Mouse (Mus musculus) A20 (cell line): ENCODE data around the gene Asf1b.
"Not testable (repeated sequence)": the region's sequence is repeated elsewhere in the genome, so short reads cannot be mapped to it uniquely, and the experiment has no call there.

Experiments used
- DNase-seq: peaks from one replicate; pipeline ENCODE4 v3.0.0-alpha.2; 2011; ENCODE audit warnings: low read depth, low spot score

The Asf1b gene

DNA sequence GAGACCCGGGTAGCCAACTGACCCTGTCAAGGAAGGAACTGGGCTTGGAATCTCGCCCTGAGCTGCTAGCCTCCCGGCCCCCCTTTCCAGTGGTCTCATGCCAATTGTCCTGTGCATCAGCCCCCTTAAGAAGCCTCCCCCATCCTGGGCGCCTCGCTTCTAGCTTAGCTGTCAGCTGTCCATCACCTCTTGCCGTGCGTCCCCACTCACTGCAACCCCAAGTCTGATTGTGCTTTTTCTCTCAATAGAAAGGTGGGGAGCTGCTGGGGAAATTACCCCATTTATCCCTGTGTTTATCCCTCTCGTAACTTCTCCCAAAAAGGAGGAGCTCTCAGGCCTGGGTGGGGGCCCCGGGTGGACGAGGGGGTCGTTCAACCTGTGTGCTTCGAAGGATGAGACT lies 40.7 kb downstream of the Asf1b start:
- DNase-seq, result no peak

GRCm38 (mm10) chr8:83996567-83997505 lies 41.5 kb downstream of the Asf1b start:
- peak; percentile 91 for DNase-seq

DNA sequence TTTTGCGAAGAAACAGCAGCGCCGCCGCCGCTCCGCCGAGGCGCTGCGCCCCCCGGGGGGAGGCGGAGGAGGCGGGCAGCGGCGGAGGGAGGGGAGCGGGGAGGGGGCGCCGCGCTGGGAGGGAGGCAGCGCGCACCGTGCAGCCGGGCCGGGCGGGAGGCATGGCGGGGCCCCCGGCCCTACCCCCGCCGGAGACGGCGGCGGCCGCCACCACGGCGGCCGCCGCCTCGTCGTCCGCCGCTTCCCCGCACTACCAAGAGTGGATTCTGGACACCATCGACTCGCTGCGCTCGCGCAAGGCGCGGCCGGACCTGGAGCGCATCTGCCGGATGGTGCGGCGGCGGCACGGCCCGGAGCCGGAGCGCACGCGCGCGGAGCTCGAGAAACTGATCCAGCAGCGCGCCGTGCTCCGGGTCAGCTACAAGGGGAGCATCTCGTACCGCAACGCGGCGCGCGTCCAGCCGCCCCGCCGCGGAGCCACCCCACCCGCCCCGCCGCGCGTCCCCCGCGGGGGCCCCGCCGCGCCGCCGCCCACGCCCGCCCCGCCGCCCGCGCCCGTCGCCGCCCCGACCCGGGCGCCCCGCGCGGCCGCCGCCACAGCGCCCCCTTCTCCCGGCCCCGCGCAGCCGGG lies 42.3 kb downstream of the Asf1b start, which contains the start of gene Samd1:
TSS of gene Samd1 (plus strand) at position 162 of the 631 bp plus-strand sequence.
- peak; percentile 70 for DNase-seq

GRCm38 (mm10) chr8:83998231-83999056 lies 43.1 kb downstream of the Asf1b start:
- DNase-seq, result peak; percentile 91

DNA sequence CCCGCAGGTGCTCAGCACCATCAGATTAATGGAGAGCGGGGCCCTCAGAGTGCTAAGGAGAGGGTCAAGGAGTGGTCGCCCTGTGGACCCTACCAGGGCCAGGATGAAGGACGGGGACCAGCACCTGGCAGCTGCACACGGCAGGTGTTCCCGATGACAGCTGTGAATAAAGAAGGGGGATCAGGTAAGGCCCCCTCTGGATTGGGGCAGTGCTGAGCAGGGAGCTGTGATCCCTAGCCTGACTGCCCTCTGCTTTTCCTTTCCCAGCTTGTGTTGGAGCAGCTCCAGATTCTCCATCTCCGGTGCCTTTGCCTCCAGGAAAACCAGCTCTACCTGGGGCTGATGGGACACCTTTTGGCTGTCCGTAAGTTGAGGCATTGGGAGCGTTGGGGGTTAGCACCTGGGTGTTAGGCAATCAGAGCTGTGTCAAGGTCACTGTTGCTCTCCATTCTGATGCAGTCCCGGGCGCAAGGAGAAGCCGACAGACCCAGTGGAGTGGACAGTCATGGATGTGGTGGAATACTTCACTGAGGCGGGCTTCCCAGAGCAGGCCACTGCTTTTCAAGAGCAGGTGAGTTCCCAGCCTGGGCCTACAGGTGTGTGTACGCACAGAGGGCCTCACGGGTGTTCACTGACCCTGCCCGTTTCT lies 43.9 kb downstream of the Asf1b start:
- no peak for DNase-seq

GRCm38 (mm10) chr8:83999825-84000224 lies 44.5 kb downstream of the Asf1b start:
- no peak for DNase-seq

- DNase-seq, result no peak
These were observed 46.1 kb downstream of the Asf1b start, which contains the start of gene 1700067K01Rik for GRCm38 (mm10) chr8:84001281-84002000. TSS of gene 1700067K01Rik (plus strand) at chr8:84001502.

DNA sequence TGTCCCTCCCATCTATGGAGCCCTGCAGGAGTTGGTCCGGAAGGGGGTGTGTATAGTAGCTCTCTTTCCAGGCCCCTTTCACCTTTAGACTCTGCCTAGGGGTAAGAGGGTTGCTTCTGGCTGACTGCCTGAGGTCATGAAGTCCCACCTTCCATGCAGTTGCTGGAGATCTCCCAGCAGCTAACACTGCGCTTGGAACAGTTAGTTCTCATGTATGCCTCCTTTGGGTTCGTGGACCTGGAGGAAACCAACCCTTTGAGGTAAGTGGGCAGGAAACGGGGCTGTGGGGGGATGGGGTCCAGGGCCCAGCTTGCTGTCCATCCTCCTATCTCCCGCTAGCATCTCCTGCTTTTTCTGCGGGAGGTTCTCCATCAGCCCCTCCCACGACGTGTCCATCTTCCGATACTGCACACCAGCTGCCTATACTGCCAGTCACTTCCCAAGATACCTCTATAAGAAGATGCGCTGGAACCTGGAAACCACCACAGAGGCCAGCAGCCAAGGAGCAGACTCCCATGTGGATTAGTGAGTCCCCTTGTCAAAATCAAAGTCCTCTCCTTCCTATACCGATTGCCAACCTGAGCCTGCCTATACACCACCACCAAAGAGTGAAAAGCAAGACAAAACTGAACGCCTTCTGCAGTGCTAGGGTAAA lies 47.8 kb downstream of the Asf1b start:
- no peak for DNase-seq

GRCm38 (mm10) chr8:84003612-84004246 lies 48.4 kb downstream of the Asf1b start:
- DNase-seq, result no peak

- DNase-seq, result peak; percentile 97
These were observed 49.4 kb downstream of the Asf1b start for GRCm38 (mm10) chr8:84004533-84005201.

DNA sequence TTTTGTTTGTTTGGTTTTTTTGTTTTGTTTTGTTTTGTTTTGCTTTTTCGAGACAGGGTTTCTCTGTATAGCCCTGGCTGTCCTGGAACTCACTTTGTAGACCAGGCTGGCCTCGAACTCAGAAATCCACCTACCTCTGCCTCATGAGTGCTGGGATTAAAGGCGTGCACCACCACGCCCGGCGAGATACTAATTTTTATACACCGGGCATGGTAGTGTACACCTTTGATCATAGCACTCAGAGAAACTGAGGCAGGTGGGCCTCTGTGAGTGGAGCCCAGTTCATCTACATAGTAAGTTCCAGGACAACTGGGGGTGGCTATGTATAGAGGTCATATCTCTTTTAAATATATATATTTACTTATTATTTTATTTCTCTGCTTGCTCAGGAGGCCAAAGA lies 50.2 kb downstream of the Asf1b start:
- DNase-seq, result not testable (repeated sequence)

GRCm38 (mm10) chr8:84008362-84008761 lies 53.1 kb downstream of the Asf1b start:
- no peak for DNase-seq

GRCm38 (mm10) chr8:84009876-84010275 lies 54.6 kb downstream of the Asf1b start:
- DNase-seq, result peak; percentile 63

DNA sequence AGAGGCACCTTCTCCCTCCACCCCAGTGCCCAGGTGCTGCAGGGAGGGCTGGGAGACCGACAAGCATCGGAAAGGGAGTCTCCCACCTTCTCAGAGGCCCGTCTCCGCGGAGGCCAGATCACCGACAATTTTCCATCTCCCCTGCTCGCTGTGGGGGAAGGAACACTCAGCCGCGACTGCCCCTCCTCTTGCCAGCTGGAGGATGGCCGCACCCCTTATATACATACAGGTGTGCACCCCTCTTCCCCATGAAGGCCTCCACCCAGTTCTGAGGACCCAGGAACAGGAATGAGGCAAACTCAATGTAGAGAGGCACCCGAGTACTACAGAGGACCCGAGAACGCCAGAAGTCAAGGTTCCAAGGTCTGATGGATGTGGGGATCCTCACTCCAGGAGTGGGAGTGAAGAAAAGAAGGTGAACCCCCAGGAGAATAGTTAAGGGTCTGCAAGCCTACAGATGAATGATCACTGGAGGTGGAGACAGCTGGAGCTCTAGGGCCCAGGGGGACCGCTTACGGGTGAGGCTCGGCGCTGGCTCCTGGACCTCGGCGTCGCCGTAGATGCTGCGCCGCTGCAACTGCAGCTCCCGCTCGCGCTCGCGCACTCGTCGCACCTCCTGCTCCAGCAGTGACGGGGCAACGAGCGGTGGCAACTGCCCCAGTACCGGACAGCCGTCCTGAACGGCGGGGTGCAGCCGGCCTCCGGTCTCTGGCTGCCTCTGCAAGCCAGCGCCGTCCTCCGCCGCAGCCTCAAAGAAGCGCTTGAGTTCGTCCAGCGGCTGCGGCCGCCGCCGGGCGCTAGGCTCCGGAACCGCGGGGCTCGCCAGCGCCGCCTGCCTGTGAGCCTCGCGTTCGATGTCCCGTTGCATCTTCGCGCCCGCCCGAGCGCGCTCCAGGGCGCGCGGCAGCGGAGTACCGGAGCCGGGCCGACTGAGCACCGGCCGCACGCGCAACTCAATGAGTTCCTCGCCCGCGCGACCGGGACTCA lies 55.6 kb downstream of the Asf1b start:
- DNase-seq, result peak; percentile 62

- no peak for DNase-seq
These were observed 56.6 kb downstream of the Asf1b start, which contains the start of gene 2210011C24Rik for GRCm38 (mm10) chr8:84011705-84012498. TSS of gene 2210011C24Rik (minus strand) at chr8:84012171.

- DNase-seq, result no peak
These were observed 57.3 kb downstream of the Asf1b start for GRCm38 (mm10) chr8:84012499-84013165.
